Mouse (Mus musculus) embryonic fibroblast, embryonic 13.5 days (primary cell): ENCODE measurements around the gene Catsperd.
"Not testable (repeated sequence)": the region's sequence is repeated elsewhere in the genome, so short reads cannot be mapped to it uniquely, and the experiment has no call there.

ENCODE experiments used
- CTCF ChIP-seq: IDR thresholded peaks from 2 replicates; pipeline ENCODE4 v1.5.1; 2011; ENCODE audit warnings: mild to moderate bottlenecking, control low read depth, low read length, moderate library complexity, borderline replicate concordance; ENCODE audit not compliant: insufficient read depth
- POLR2A ChIP-seq: IDR thresholded peaks from 2 replicates; pipeline ENCODE4 v1.6.1; 2011; ENCODE audit warnings: low read depth, mild to moderate bottlenecking, control low read depth, low read length, moderate library complexity

- TF ChIP-seq CTCF, POLR2A: not testable (repeated sequence)
These were observed 2.1 kb downstream of the Catsperd start for GRCm38 (mm10) chr17:56629800-56630781.
